Mouse (Mus musculus): ENCODE data around the gene Igf2r.

- TF ChIP-seq CTCF (conservative IDR thresholded peaks at IDR 0.05; ENCODE audit: low read length), result no peak
- no peak for TF ChIP-seq NANOG (IDR thresholded peaks at IDR 0.05; ENCODE audit: borderline replicate concordance, low read length)
- TF ChIP-seq POU5F1 (IDR thresholded peaks at IDR 0.05; ENCODE audit: borderline replicate concordance, low read length), result no peak
Observed at GRCm38 (mm10) chr17:12757161-12757560, 12.3 kb downstream of the Igf2r start.
